Mouse (Mus musculus): ENCODE data around the gene Mettl11b. TPM values are rescaled to one million over a fixed set of nuclear protein-coding genes. Genes with fewer than 3 reads are reported as not detected.
"Not testable (repeated sequence)": the region's sequence is repeated elsewhere in the genome, so short reads cannot be mapped to it uniquely, and the experiment has no call there.

Mettl11b gene
- 1 to 10 TPM; 1.2 TPM for total RNA-seq (2021)
- long read RNA-seq, partial matches to known transcripts = 0 of 2 reads
- long read RNA-seq, other reads (novel, unspliced or antisense) = 1 of 2 reads

- peak; percentile 6 to 16 for DNase-seq (ENCODE audit: low spot score in 2 of 2)
These were observed at the start of gene Mettl11b for GRCm38 (mm10) chr1:163725106-163725759. TSS of gene Mettl11b (minus strand) at chr1:163725232.

DNA sequence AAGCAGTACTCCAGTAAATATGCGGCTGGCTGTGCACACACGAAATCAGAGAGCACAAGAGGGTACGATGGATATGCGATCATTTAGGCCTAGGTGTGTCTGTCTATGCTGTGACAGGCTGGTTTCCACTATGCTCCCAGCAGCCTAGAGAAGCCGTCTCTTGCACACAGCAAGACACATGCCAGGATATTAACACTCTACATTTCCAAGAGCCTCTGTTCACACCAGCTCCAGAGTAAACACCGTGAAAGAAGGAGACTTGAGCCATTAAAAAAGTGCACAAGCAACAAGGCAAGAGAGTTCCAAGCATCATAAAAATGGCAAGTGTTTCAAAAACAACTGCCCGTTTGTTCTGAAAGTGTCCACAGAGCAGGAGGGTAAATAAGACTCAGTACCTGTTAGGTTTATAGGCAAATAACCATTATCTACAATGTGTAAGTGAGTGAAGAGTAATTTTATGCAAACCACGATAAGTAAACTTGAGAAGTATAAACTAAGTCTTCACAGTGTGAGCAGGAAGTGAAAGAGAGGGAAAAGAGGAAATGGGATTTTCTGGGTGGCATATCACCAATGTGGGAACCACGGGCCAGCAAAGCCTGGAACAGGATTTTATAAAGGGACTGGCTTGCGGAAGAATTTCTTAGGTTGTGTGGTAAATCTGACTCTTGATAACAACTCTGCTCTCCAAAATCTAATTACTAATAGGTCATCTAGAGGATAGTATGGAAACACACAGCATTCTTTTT lies 32.6 kb upstream of the Mettl11b start:
- DNase-seq (ENCODE audit: low spot score in 2 of 2) = no peak

GRCm38 (mm10) chr1:163751360-163751992 lies 26.4 kb upstream of the Mettl11b start:
- peak; percentile 5 to 16 for DNase-seq (ENCODE audit: low spot score in 2 of 2)

- no peak for DNase-seq (ENCODE audit: low spot score in 2 of 2)
These were observed 12.2 kb upstream of the Mettl11b start for GRCm38 (mm10) chr1:163737239-163737533.

- DNase-seq (ENCODE audit: low spot score in 2 of 2) = no peak
These were observed 11.6 kb upstream of the Mettl11b start for GRCm38 (mm10) chr1:163736441-163737238.

GRCm38 (mm10) chr1:163731166-163731565 lies 6.1 kb upstream of the Mettl11b start:
- DNase-seq (ENCODE audit: low spot score in 2 of 2) = not testable (repeated sequence)

GRCm38 (mm10) chr1:163723913-163724312 lies 1.1 kb downstream of the Mettl11b start:
- no peak for DNase-seq (ENCODE audit: low spot score in 2 of 2)

DNA sequence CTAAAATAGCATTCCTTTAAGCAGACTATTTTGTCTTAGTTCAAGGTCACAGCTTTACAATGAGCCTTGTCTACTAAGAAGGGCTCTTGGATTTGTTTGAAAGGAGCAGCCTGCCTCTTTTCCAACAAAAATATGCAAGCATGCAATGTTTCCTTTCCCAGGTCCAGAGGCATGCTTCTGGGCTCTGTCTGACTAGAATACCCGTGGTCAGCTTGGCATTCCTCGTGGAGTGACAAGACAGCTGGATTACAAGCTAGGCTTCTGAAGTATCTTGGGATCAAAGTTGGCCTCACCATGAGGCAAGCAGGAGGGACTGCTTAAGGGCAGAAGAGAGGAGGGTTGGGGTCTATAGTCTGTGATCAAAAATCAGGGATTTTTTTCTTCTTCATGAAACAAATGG lies 16.4 kb downstream of the Mettl11b start:
- DNase-seq (ENCODE audit: low spot score in 2 of 2) = no peak

GRCm38 (mm10) chr1:163700571-163700970 lies 24.5 kb downstream of the Mettl11b start:
- no peak for DNase-seq (ENCODE audit: low spot score in 2 of 2)

DNA sequence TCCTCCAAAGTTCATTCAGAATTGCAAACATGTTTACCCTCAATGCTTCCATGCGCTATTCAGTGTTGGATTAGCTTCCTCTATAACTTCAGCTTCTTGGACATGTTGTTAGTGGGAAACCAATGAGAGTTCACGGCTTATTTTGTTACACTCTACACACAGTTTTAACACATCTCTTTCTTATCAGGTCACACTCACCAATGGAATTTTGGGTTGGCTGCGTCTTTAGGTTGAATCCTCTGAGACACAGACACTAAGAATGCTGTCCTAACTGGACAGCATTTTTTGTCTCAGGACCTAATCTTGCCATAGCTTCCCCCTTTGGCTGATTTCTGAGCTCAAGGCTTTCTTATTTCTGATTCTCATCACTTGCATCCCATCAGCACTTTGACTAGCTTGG lies 25.3 kb downstream of the Mettl11b start:
- no peak for DNase-seq (ENCODE audit: low spot score in 2 of 2)

- no peak for DNase-seq (ENCODE audit: low spot score in 2 of 2)
These were observed 33.2 kb downstream of the Mettl11b start for GRCm38 (mm10) chr1:163691860-163692259.

DNA sequence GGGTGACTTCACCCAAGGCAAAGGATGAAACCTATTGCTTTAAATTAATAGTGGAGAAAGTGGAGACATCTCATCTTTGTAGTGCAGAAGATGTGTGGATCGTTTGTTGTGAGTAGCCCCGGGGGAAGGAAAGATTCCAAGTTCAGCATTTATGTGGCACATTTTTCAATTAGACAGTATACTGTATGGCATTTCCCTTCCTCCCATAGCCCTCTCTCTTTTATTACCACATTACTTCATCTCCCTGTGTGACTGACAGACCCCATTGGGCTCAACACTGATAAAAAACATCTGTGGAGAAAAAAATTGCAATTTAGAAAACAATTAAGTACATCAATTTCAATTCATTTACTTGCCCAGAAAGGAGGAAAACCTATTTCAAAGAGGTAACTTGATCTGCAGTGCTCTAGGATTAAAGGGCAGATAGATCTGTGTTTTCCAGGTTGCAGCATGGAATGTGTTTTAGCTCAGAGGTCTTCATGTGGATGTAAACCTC lies 42.0 kb downstream of the Mettl11b start:
- no peak for DNase-seq (ENCODE audit: low spot score in 2 of 2)

- DNase-seq (ENCODE audit: low spot score in 2 of 2) = no peak
These were observed 42.9 kb downstream of the Mettl11b start for GRCm38 (mm10) chr1:163682127-163682526.

GRCm38 (mm10) chr1:163672866-163673265 lies 52.2 kb downstream of the Mettl11b start:
- DNase-seq (ENCODE audit: low spot score in 2 of 2) = no peak

GRCm38 (mm10) chr1:163671326-163671725 lies 53.7 kb downstream of the Mettl11b start:
- DNase-seq (ENCODE audit: low spot score in 2 of 2) = no peak

DNA sequence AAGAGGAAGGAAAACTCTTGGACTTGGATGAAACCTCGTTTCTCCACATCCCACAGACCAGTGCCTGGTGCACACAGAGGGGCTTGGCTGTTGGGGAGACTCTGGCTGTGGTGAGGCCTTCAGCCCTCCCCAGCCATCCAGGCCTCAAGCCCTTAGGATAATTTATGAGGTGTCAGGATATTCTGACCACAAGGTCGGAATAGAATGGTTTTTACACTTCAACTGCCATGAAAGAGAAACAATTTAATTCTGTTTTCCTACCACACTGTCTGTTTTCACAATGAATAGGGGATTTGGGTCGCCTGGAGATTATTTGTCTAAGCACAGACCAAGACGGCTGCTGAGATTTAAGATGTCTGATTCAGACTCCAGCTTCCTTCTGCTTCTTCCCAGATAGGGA lies 54.3 kb downstream of the Mettl11b start:
- no peak for DNase-seq (ENCODE audit: low spot score in 2 of 2)

GRCm38 (mm10) chr1:163669936-163670335 lies 55.1 kb downstream of the Mettl11b start:
- no peak for DNase-seq (ENCODE audit: low spot score in 2 of 2)

DNA sequence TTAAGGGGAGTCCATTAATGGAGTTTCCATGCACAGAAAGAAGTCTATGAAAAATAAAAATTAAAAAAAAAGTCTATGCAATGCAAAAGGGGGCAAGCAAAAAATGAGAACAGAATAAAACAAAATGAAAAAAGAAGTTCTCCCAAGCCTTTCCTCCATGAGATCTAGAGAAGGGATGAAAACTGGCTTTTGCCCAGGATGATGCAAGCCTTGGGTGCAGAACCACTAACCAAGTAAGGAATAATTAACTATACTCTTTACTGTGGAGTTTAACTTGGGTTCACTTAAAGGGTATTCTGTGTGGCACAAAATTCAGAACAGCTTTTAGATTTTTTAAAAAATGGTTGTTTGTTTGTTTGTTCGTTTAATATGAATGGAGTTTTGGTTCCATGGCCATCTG lies 62.6 kb downstream of the Mettl11b start:
- DNase-seq (ENCODE audit: low spot score in 2 of 2) = no peak

DNA sequence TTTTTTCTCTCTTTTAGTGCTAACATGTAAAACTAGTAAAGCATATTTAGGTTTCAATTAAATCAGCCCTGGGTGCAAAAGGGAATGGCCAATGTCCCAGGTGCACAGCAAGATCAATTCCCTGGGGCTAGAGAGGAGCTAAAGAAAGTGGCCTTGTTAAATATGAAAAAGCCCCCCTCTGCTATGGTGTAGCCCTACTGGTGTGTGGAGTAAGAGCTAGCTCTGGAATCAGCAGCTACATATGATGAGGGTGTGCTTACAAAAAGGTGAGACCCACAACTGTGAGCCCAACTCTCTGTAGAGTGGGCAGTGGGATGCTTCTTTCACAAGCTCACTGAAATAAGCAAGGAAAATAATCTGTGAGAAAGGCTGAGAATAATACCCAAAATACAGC lies 66.5 kb downstream of the Mettl11b start:
- no peak for DNase-seq (ENCODE audit: low spot score in 2 of 2)

DNA sequence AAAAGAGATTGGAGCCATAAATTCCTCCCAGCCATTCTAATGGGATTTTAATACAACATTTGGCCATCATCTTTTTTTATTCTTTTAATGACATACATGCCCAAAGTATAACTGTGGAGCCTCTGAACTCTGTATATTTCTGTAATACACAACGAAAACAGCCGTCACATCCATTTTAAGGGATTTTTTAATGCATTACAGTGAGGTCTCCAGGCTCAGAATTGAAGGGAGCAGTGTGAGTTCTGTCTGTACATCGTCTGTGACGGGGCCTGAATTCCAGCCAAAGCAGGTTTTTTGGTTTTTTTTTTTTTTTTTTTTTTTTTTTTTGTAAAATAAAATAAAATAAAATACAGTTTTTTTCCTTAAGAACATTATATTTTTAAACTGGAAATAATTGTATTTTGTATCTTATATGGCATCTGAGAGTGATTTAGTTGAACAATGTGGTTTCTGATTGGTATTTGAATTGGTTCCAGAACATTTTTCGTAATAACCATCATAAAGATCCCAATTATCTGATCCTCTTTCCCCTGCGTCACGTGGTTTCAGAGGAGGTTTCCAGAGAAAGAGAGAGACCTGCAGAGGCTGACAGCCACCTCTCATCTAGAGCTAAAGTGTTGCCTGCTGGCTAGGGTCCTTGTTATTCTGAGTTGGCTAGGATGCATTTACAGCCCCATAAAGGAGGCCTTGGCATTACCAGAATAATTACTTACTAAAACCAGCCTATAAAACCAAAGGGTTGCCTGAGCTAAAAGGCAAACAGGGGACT lies 67.1 kb downstream of the Mettl11b start:
- DNase-seq (ENCODE audit: low spot score in 2 of 2) = no peak

DNA sequence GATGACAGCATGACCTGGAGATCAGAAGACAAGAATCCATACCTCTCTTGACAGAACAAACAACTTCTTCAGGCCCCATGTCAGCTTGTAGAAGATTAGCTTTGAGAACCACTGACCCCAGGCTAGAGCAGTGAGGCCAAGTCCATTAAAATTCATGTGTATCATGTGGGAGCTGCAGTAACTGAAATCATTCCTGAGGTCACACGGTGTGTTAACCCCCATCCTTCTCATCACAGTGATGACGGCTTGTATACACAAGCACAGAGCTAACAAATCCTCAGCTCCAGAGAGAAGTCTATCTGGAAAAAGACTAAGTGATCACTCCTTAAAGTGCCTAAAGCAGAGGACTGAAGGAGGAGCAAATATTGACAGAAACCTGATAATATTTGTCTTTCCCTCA lies 68.0 kb downstream of the Mettl11b start:
- DNase-seq (ENCODE audit: low spot score in 2 of 2) = no peak
